Mouse (Mus musculus) Patski (cell line): ENCODE measurements at regions not wholly inside any gene's neighbourhood (a gene's known extent, or its start where the extent isn't known, plus 50 kb on each side); places are given as distances from the start of the nearest gene placed in this dataset.
"Not testable (repeated sequence)": the region's sequence is repeated elsewhere in the genome, so short reads cannot be mapped to it uniquely, and the experiment has no call there.

Experiments
- ATAC-seq: fragments of 100-300 bp; one replicate; pipeline ENCODE4 v1.8.0; 2021
- CTCF ChIA-PET: fragments of 350-600 bp; sonication (Branson Sonifier 250); formaldehyde crosslinking; loops from one replicate; lab custom pipeline; 2022; ENCODE audit warnings: inconsistent platforms; lab: Charles Lee
- POLR2A ChIA-PET: fragments of 350-600 bp; sonication (Branson Sonifier 250); formaldehyde crosslinking; loops from one replicate; lab custom pipeline; 2022; ENCODE audit warnings: antibody characterized with exemption, inconsistent platforms; lab: Charles Lee
- DNase-seq: peaks from one replicate; pipeline ENCODE4 v3.0.0-alpha.2; 2011; ENCODE audit warnings: low read depth, low spot score
- H3K27me3 ChIP-seq: fragments of 371-371 bp; one replicate; pipeline ENCODE4 v1.5.1; 2021
- CTCF ChIP-seq: fragments of 100-300 bp; IDR thresholded peaks from one replicate; pipeline ENCODE4 v1.5.1; 2021
- in situ Hi-C: fragments of 300-500 bp; cut with MboI; formaldehyde crosslinking; loops from 3 replicates; pipeline ENCODE4 v1.11.1; 2018; ENCODE audit warnings: low pct_unique_long_range_greater_than_20kb, mixed read lengths

DNA sequence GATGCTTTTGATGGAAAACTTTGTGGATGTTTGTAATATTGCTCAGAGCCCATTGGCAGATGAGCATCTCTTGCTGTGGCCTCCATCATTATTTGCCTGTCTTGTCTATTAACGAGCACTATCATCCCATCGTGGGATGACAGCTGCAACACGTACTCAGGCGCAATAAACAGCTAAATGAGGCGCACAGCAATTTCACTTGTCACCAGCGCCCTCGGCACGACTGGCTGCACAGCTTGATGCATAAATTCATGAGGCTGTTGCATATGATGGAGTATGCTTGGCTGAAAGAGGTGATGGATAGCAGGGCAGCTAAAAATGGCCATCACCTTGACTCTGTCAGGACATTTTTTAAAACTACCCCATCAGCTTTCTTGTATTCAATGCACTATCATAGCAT lies 853.1 kb upstream of the Pou3f2 start:
- ChIA-PET CTCF (no interaction called here), POLR2A (no interaction called here)
- no peak for DNase-seq
- ATAC-seq: no peak
- in situ Hi-C loops: no loop called here
- H3K27me3 ChIP-seq: no peaks in the 10 kb centered on the region
- TF ChIP-seq CTCF: no peak

DNA sequence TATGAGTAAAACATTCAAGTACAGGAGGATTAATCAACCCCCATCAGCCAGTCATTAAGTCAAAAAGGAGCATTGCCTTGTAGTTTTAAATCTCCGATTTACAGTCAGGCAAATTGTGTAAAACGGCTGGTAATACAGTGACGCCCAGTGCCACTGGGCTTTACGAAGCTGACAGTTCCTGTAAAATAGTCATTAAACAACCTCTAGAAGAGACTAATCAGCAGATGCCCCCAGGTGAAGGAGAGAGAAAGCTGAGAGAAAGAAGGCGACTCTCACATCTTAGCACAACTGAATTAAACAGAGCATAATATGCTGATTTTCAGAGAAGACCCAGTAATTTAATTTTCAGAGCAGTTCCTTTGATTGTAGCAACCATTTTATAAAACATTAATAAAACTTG lies 850.3 kb upstream of the Pou3f2 start:
- CTCF ChIA-PET: no interaction called here
- in situ Hi-C loops: no loop called here

DNA sequence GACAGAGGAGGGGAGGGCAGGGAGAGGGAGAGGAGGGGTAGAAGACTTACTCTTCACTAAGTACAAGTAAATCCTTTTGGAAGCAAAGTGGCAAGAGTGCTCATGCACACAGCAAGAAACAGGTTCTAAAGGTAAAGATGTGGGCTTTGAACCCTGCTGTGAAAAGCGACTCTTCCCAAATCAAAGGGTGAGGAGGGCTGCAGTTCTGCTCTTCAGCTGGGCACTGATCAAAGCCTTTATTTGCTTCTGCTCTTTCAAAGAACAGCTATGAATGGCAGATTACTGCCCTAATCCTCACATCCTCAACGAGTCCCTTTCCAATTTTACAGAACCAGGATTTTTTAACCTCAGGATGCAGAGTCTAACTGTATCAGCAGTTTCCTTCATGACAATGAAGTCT lies 812.5 kb upstream of the Pou3f2 start:
- no peaks in the 10 kb centered on the region for H3K27me3 ChIP-seq
- CTCF ChIA-PET: no interaction called here
- no peak for ATAC-seq
- no peak for DNase-seq
- no peak for TF ChIP-seq CTCF
- in situ Hi-C loops: no loop called here
- POLR2A ChIA-PET: no interaction called here

More for the DNA sequence above, 850.3 kb upstream of the Pou3f2 start:
- no peak for TF ChIP-seq CTCF
- POLR2A ChIA-PET: no interaction called here
- no peak for ATAC-seq
- DNase-seq: no peak
- no peaks in the 10 kb centered on the region for H3K27me3 ChIP-seq

DNA sequence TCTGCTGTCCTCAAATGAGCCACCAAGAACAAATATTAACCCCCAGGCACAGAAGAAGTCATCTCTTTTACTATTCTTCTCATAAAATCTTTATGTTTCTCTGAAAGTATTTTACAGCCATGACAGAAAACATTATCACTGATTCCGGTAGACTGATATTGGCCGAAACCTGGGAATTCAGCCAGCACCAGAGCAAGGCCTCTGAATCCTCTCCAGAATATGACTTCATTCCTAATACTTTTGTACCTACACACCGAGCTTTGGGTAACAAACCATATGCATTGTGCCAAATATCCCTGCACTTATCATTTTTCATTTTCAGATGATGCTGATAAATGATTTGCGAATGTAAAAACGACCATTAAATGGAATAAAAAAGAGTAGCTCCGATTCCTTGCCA lies 791.9 kb upstream of the Pou3f2 start:
- POLR2A ChIA-PET: no interaction called here
- ATAC-seq (no peak), DNase-seq (no peak)
- H3K27me3 ChIP-seq: no peaks in the 10 kb centered on the region
- in situ Hi-C loops: no loop called here
- no peak for TF ChIP-seq CTCF
- CTCF ChIA-PET: no interaction called here

DNA sequence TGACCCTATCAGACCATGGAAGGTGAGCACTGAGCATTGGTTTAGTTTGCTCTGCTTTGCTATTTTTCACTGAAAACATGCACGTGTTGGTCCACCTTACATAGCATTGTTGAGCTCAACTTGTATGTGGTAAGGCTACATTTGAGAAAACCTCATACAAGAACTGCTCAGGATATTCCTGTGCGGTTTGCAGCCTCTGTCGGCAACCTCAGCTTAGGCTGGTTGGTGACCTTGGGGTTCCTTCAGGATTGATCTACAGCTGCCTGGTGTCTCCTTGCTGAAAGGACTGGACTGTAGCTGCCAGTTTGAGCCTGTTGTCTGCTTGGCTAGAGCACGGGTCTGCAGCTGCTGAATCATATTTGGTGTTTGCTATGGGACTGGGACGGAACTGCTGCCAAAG lies 787.0 kb upstream of the Pou3f2 start:
- TF ChIP-seq CTCF: no peak
- no peaks in the 10 kb centered on the region for H3K27me3 ChIP-seq
- ATAC-seq (no peak), DNase-seq (no peak)
- POLR2A ChIA-PET: no interaction called here
- in situ Hi-C loops: no loop called here
- CTCF ChIA-PET: no interaction called here

DNA sequence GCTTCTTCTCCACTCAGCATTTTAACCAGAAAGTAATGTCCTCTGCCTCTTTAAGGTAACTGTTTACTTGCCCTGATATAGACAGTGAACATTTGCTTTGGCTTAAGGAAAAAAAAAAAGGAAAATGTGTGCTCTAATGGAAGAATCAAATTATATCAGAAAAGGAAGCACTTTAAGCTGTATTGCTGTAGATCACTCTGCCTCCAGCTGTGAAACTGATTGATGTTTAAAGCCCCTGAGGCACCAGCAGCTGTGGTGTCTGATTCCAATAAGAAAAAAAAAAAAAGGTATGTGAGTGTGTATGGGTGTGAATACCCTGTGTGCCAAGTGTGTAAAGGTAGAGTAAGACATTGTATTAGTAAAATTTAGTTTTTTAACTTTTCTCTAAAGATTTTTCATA lies 783.8 kb upstream of the Pou3f2 start:
- CTCF ChIA-PET: no interaction called here
- TF ChIP-seq CTCF: no peak

DNA sequence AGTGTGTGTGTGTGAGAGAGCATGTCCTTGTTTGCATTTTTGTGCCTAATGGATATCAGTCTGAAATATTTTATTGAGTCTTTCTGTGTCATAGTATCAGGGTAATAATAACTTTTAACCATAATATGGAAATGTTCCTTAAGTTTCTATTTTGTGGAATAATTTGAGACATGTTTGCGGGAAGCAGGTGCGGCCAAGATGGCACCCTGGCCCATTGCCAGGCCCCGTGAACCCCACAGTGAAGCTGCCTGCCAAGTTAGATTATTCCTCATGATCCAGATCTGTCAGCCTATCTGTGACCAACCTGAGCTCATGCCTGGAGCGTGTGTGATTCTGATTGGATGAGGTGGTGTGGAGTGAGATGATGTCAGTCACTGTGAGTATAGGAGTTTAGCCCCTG lies 772.2 kb upstream of the Pou3f2 start:
- CTCF ChIA-PET: no interaction called here
- POLR2A ChIA-PET: no interaction called here

More for the DNA sequence above, 783.8 kb upstream of the Pou3f2 start:
- DNase-seq (no peak), ATAC-seq (no peak)
- POLR2A ChIA-PET: no interaction called here
- in situ Hi-C loops: no loop called here
- no peaks in the 10 kb centered on the region for H3K27me3 ChIP-seq

DNA sequence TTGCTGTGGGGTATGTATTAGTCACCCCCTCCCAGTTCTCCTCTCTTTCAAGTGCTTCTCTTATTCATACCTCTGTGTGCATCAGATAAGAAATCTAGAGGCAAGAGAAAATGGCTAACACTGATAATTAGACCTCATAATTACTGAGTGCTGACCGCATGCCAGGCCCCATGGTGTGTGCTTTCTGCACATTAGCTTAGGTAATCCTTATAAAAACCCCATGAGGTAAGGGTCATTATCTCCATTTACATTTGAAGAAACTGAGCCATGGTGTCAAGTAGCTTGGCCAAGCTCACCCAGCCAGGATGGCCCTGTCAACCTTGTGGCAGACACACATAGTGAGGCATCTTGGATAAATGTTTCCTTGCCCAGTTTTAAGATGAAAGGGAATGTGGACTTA lies 746.8 kb upstream of the Pou3f2 start:
- H3K27me3 ChIP-seq: no peaks in the 10 kb centered on the region
- TF ChIP-seq CTCF: no peak
- ATAC-seq (no peak), DNase-seq (no peak)
- ChIA-PET POLR2A (no interaction called here), CTCF (no interaction called here)
- in situ Hi-C loops: no loop called here

More for the DNA sequence above, 772.2 kb upstream of the Pou3f2 start:
- no peaks in the 10 kb centered on the region for H3K27me3 ChIP-seq
- no peak for DNase-seq
- no peak for ATAC-seq
- in situ Hi-C loops: no loop called here
- no peak for TF ChIP-seq CTCF

DNA sequence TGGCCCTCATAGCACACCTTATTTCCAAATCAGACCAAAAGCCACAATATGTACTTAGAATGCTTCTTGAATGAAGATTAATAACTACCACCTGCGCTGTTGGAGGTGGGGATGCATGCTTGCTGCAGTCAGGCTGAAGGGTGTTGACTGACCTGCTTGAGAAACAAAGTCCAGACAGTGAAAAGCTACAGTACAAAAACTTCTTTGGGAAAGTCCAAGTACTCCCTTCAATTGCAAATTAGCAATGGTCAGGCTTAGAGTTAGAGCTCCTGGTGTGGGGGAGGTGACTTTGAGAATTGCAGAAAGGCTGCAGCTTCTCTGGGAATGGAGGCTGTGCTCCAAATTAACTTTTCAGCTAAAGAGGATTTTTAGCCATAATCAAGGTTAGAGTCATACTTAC lies 706.6 kb upstream of the Pou3f2 start:
- POLR2A ChIA-PET, in situ Hi-C loops, CTCF ChIA-PET: not testable (repeated sequence)

DNA sequence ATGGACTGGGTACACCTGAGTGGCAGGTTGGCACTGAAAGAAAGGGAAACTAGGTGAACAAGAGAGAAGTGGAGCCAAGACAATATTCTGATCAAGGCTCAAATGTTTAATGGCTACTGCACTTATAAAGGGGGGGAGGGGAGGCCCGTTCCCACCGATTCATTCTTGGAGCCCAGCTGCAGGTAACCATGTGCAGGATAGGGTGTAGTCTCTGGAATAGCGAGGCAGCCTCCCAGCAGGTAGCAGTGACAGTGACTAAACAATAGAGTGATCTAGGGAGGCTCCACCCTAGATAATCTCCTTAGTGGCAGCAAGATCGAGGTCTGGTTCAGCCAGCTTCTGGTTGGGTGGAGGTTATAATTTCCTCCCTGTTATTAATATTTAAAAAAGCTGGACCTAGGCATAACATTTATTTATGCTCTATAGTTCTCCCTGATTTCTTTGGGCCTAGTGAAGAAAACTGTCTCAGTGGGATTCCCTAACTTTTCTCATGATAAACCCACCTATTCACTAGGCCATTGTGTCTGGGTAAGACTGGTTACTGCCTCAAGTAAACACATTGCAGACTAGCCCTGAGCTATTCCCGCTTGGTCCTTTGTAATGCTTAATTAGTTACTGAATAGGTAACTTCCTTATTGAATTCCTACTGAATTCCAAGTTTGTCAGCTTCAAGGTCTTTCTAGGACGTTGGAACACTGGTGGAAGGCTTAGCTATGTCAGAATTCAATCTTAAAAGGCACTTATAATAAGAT lies 705.4 kb upstream of the Pou3f2 start:
- in situ Hi-C loops: no loop called here
- ATAC-seq (no peak), DNase-seq (no peak)
- ChIA-PET POLR2A (no interaction called here), CTCF (no interaction called here)
- no peaks in the 10 kb centered on the region for H3K27me3 ChIP-seq
- no peak for TF ChIP-seq CTCF

More for the DNA sequence above, 706.6 kb upstream of the Pou3f2 start:
- not testable (repeated sequence) for H3K27me3 ChIP-seq, ATAC-seq, DNase-seq

DNA sequence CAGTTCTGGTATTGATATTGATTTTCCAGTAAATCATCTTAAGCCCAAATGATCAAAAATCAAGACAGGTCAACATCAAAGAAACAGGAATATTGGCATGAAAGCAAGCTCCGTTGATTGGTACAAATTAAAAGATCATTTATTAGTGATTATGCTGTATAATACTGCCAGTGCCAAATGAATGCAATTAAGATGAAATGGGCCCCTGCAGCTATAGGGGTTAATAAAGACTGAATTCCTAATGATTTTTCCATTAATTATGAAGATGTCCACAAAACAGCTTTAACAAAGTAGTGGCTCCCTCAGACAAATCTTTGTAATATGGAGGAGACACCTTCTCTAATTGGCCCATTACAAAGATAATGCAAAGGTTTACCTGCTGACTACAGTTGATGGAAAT lies 685.6 kb upstream of the Pou3f2 start:
- DNase-seq (no peak), ATAC-seq (no peak)
- POLR2A ChIA-PET: no interaction called here
- CTCF ChIA-PET: no interaction called here
- TF ChIP-seq CTCF: no peak
- H3K27me3 ChIP-seq: no peaks in the 10 kb centered on the region
- in situ Hi-C loops: no loop called here

DNA sequence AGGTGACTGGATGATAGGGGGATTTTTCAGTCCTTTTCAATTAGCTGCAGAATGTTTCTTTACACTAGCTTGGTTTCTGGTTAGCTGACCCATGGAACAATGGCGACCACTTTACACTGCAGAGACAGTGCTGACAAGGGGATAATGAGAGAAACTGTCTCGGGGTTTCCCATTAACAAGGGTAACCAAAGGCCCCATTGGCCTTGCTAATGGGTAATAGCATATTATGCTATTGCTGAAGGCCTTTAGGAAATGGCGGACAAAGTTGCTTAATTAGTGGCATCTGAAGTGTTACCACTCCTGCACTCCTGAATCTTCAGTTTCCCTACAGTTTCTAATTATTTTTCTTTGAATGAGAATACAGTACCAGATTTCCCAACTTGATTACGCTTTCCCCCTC lies 685.2 kb upstream of the Pou3f2 start:
- POLR2A ChIA-PET: no interaction called here
- in situ Hi-C loops: no loop called here
- TF ChIP-seq CTCF: no peak
- ATAC-seq: no peak
- no peaks in the 10 kb centered on the region for H3K27me3 ChIP-seq
- CTCF ChIA-PET: no interaction called here
- no peak for DNase-seq
